ENCODE assay signal across 8 mouse cellular contexts in the genomic region with DNA sequence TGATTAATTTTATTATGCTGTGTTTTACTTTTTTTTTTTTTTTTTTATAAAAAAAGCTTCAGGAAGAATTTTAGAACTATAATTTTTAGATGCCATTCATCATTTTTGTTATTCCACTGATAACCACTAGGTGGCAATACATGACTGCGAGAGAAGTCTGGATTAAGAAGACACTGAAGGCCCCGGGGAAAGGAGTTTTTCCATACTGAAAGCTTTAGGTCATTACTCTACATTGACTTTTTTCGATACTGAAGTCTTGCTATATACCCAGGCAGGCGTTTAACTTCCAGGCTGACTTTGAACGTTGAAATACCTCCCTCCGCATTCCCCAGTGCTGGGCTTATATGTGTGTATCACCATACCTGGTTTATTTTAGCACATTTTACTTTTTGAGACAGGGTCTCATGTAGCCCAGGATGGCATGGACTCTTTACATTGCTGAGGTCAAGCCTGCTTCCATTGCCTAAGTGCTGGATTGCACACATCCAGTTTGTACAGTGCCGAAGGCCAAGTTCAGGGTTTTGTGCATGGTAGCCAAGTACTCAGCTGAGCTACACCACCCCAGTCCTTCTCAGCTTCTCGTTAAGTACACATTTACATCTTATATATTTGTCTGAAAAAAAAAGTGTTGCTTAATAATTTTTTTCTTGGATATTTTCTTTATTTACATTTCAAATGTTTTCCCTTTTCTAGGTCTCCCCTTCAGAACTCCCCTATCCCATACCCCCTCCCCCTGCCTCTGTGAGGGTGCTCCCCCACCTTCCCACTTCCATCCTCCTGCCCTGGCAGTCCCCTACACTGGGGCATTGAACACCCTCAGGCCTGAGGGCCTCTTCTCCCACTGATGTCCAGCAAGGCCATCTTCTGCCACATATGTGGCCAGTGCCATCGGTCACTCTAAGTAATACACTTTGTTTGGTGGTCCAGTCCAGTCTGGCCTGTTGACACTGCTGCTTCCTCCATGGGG. TPM values are rescaled to one million over a fixed set of nuclear protein-coding genes. Genes with fewer than 3 reads are reported as not detected.
DNase-seq lines count a peak whose midpoint lies in the region; ATAC-seq and TF ChIP-seq lines count a peak whose summit lies in the region.
"Had no signal": no experiment of that assay in that cellular context is flagged by ENCODE, and none has a peak within 500 bp of the region (broad histone marks: within the 10 kb centered on the region; RNA-seq: fewer than 3 reads in every experiment).

No protein-coding gene starts in this region.

- peak; percentile 88 for TF ChIP-seq CTCF in left cerebral cortex, adult 2 months (IDR thresholded peaks at IDR 0.05)
- peak; percentile 77 for TF ChIP-seq CTCF in lung, embryonic 14.5 days (IDR thresholded peaks at IDR 0.05; ENCODE audit: low read depth)
- peak; percentile 84 for TF ChIP-seq CTCF in stomach, postnatal 0 days (IDR thresholded peaks at IDR 0.05; ENCODE audit: low read depth)

- peaks cover 53% of the 10 kb centered on the region for H3K36me3 ChIP-seq in lung, embryonic 14.5 days (ENCODE audit: insufficient read depth)
- H3K36me3 ChIP-seq in stomach, postnatal 0 days (ENCODE audit: control insufficient read depth, insufficient read depth, low read length): peaks cover 13% of the 10 kb centered on the region; the same call in 1 of the 2 replicates

- H3K27ac ChIP-seq in left cerebral cortex, adult 2 months: no peak overlapping the region
- no peak overlapping the region for H3K27ac ChIP-seq in lung, embryonic 14.5 days (ENCODE audit: low read depth)
- H3K27ac ChIP-seq in stomach, postnatal 0 days (replicated peaks): no peak overlapping the region

- no peak overlapping the region for H3K4me2 ChIP-seq in lung, embryonic 14.5 days
- H3K4me2 ChIP-seq in stomach, postnatal 0 days (replicated peaks; ENCODE audit: low read depth): no peak overlapping the region

- no peak overlapping the region for H3K4me3 ChIP-seq in left cerebral cortex, adult 2 months
- H3K4me3 ChIP-seq in lung, embryonic 14.5 days (ENCODE audit: low read depth, low read length): no peak overlapping the region
- H3K4me3 ChIP-seq in stomach, postnatal 0 days (ENCODE audit: low read depth, low read length): no peak overlapping the region
- H3K4me3 ChIP-seq: megakaryocyte, embryonic 14.5 days had no signal

- H3K27me3 ChIP-seq in lung, embryonic 14.5 days (ENCODE audit: insufficient read depth, low read length): no peaks in the 10 kb centered on the region
- H3K27me3 ChIP-seq in stomach, postnatal 0 days (ENCODE audit: control insufficient read depth, insufficient read depth, low read length): no peaks in the 10 kb centered on the region
- H3K27me3 ChIP-seq: megakaryocyte, embryonic 14.5 days had no signal

- H3K9ac ChIP-seq in lung, embryonic 14.5 days: no peak overlapping the region
- H3K9ac ChIP-seq in stomach, postnatal 0 days (ENCODE audit: low read length): no peak overlapping the region

- WGBS in lung, embryonic 14.5 days: 36% methylated on average over 9 of the region's 9 CpGs
- 44% methylated on average over 9 of the region's 9 CpGs for WGBS in stomach, postnatal 0 days

- no peaks in the 10 kb centered on the region for H3K4me1 ChIP-seq in lung, embryonic 14.5 days (ENCODE audit: insufficient read depth)
- no peaks in the 10 kb centered on the region for H3K4me1 ChIP-seq in stomach, postnatal 0 days (replicated peaks; ENCODE audit: control insufficient read depth, insufficient read depth)
- H3K4me1 ChIP-seq: megakaryocyte, embryonic 14.5 days had no signal

- TF ChIP-seq EP300 in stomach, postnatal 0 days (optimal IDR thresholded peaks at IDR 0.05): no peak

- no peaks in the 10 kb centered on the region for H3K9me3 ChIP-seq in lung, embryonic 14.5 days (ENCODE audit: low read depth, low read length)
- no peaks in the 10 kb centered on the region for H3K9me3 ChIP-seq in stomach, postnatal 0 days (ENCODE audit: control insufficient read depth, low read length)
- H3K9me3 ChIP-seq: megakaryocyte, embryonic 14.5 days had no signal

- intact Hi-C loops in left cerebral cortex, adult 2 months (cut with DNase I): loop anchor here (1.0 to 5.0 kb wide), 4 partner anchors 167 to 494 kb away; no protein-coding TSS in a partner anchor

- ATAC-seq in lung, embryonic 14.5 days (ENCODE audit: insufficient read depth): peak; percentile 66
- ATAC-seq in stomach, postnatal 0 days (ENCODE audit: low FRiP score, low TSS enrichment): no peak

- DNase-seq in left cerebral cortex, adult 2 months (ENCODE audit: extremely low spot score in 1 of 2, low spot score in 2 of 2): no peak
- DNase-seq in left cerebral cortex, adult 8-10 months (ENCODE audit: low spot score in 2 of 2): no peak
- DNase-seq in NIH3T3 (ENCODE audit: low read depth): peak; percentile 82
- peak; percentile 74 for DNase-seq in embryo, embryonic 10 days (ENCODE audit: low spot score)
- peak; percentile 93 for DNase-seq in lung, embryonic 14.5 days
- no peak for DNase-seq in stomach, postnatal 0 days (ENCODE audit: low spot score)
- DNase-seq in frontal cortex, postnatal 25 days (ENCODE audit: low spot score in 2 of 2): no peak

RNA-seq across cellular contexts. Expression of a gene that starts 15.7 kb away (rescaled TPM):
- total RNA-seq in left cerebral cortex, adult 2 months (2021): 10 to 100 TPM; 24.9 to 25.3 TPM
- total RNA-seq in left cerebral cortex, adult 8-10 months (2022): 10 to 100 TPM; 25.3 to 27.7 (median 26.0) TPM
- polyA plus RNA-seq in lung, embryonic 14.5 days (2014; fragmentation: Nextera tagmentation; extraction: Ambion mirVana): 26.3 and 26.5 TPM in 2 replicates
- 9.8 and 9.9 TPM in 2 replicates for polyA plus RNA-seq in stomach, postnatal 0 days (2015; fragmentation: Nextera tagmentation; extraction: Ambion mirVana)

RNA-seq across cellular contexts. Expression of a gene that starts 32.1 kb away (rescaled TPM):
- under 1 TPM; 0.23 to 0.30 TPM for total RNA-seq in left cerebral cortex, adult 2 months (2021)
- under 1 TPM in 3 of 4 experiments, not detected in 1; 0.19 to 0.37 (median 0.34) TPM for total RNA-seq in left cerebral cortex, adult 8-10 months (2022)
- polyA plus RNA-seq in lung, embryonic 14.5 days (2014; fragmentation: Nextera tagmentation; extraction: Ambion mirVana): 0.12 TPM in 1 of 2 replicates, not detected in the other
- 3.0 and 3.1 TPM in 2 replicates for polyA plus RNA-seq in stomach, postnatal 0 days (2015; fragmentation: Nextera tagmentation; extraction: Ambion mirVana)

Comparison
In these comparisons a context has a peak if more than half of its experiments do, and no peak if none do; other contexts are left out.
1. DNase-seq: peak in NIH3T3 (single experiment), embryo, embryonic 10 days (single experiment) and lung, embryonic 14.5 days (single experiment); none in left cerebral cortex, adult 2 months (0 of 2), left cerebral cortex, adult 8-10 months (0 of 2), stomach, postnatal 0 days (single experiment) and frontal cortex, postnatal 25 days (0 of 2).
2. Peak in every context shown above with its lines, with median percentiles within 50 percentile points of each other: CTCF ChIP-seq.